Mouse (Mus musculus) liver, embryonic 11.5 days (tissue): ENCODE measurements around the gene Ptms. TPM values are rescaled to one million over a fixed set of nuclear protein-coding genes. Genes with fewer than 3 reads are reported as not detected.

Experiments used
- ATAC-seq: fragments of 200-750 bp; cut with Nextera tagmentation; replicated peaks from 2 replicates; pipeline ENCODE4 v1.8.0; 2017; ENCODE audit warnings: moderate number of reproducible peaks, mild to moderate bottlenecking, moderate TSS enrichment, moderate library complexity; ENCODE audit not compliant: low FRiP score
- DNase-seq: peaks from one replicate; pipeline ENCODE4 v3.0.0-alpha.2; 2017; ENCODE audit warnings: low spot score
- H3K27ac ChIP-seq: fragments of 300-500 bp; sonication (generic); 2 replicates; pipeline ENCODE4 v1.5.1; 2014; ENCODE audit warnings: mild to moderate bottlenecking, low read depth, low read length, control low read depth
- H3K27me3 ChIP-seq: fragments of 300-500 bp; sonication (generic); replicated peaks from 2 replicates; pipeline ENCODE4 v1.6.1; 2014; ENCODE audit warnings: low read length, mixed read lengths; ENCODE audit not compliant: control insufficient read depth, insufficient read depth
- H3K36me3 ChIP-seq: fragments of 300-500 bp; sonication (generic); 2 replicates; pipeline ENCODE4 v1.6.1; 2014; ENCODE audit warnings: mild to moderate bottlenecking, low read length, moderate library complexity, mixed read lengths; ENCODE audit not compliant: control insufficient read depth, insufficient read depth
- H3K4me1 ChIP-seq: fragments of 300-500 bp; sonication (generic); replicated peaks from 2 replicates; pipeline ENCODE4 v1.6.1; 2014; ENCODE audit warnings: low read length, mixed read lengths; ENCODE audit not compliant: control insufficient read depth, insufficient read depth
- H3K4me2 ChIP-seq: fragments of 300-500 bp; sonication (generic); 2 replicates; pipeline ENCODE4 v1.6.1; 2014; ENCODE audit warnings: mild to moderate bottlenecking, control low read depth, moderate library complexity
- H3K4me3 ChIP-seq: fragments of 300-500 bp; sonication (generic); 2 replicates; pipeline ENCODE4 v1.5.1; 2014; ENCODE audit warnings: low read depth, low read length, control low read depth
- H3K9ac ChIP-seq: fragments of 300-500 bp; sonication (generic); 2 replicates; pipeline ENCODE4 v1.6.1; 2014; ENCODE audit warnings: low read depth, low read length, control low read depth
- H3K9me3 ChIP-seq: fragments of 300-500 bp; sonication (generic); 2 replicates; pipeline ENCODE4 v1.6.1; 2016; ENCODE audit warnings: low read length, inconsistent platforms, mixed read lengths; ENCODE audit not compliant: control insufficient read depth
- WGBS: fragments of 180-500 bp; shearing (Covaris S2); extraction: QIAGEN DNeasy Blood & Tissue Kit; methylation state at CpG from one replicate; pipeline ENCODE4 v1.1.7; 2014; 5-methylcytosine and 5-hydroxymethylcytosine counted together
- polyA plus RNA-seq: library from polyadenylated mRNA; unstranded; fragments of >200 nt; fragmentation: Nextera tagmentation; extraction: Ambion mirVana; gene quantifications from 2 replicates; pipeline ENCODE4 v1.2.1, GENCODE M21; 2014

The Ptms gene
- 75.1 and 80.6 TPM in 2 replicates for polyA plus RNA-seq

GRCm38 (mm10) chr6:124919695-124920317 is at the start of gene Ptms:
TSS of gene Ptms (minus strand) at chr6:124920103.
- Histone ChIP-seq H3K4me2 (peak within 1 kb of the TSS; percentile 44), H3K27me3 (peaks cover 37% of the 10 kb centered on the region), H3K9ac (peak within 1 kb of the TSS; percentile 1; the same call in 1 of the 2 replicates), H3K9me3 (no peaks in the 10 kb centered on the region), H3K36me3 (no peaks in the 10 kb centered on the region), H3K4me1 (peaks cover 27% of the 10 kb centered on the region), H3K4me3 (no peak within 1 kb of the TSS), H3K27ac (peak within 1 kb of the TSS; percentile 74)
- WGBS, result 11% methylated on average over 13 of the region's 13 CpGs
- peak; percentile 80 for DNase-seq
- peak; percentile 67 for ATAC-seq

- Histone ChIP-seq H3K27me3 (no peaks in the 10 kb centered on the region), H3K27ac (no peak overlapping the region), H3K9me3 (no peaks in the 10 kb centered on the region; the same call in 1 of the 2 replicates), H3K4me2 (no peak overlapping the region), H3K36me3 (no peaks in the 10 kb centered on the region), H3K9ac (no peak overlapping the region), H3K4me1 (peaks cover 13% of the 10 kb centered on the region), H3K4me3 (no peak overlapping the region)
- ATAC-seq, result no peak
- 70% methylated on average over 4 of the region's 4 CpGs for WGBS
- DNase-seq, result no peak
These were observed 47.9 kb upstream of the Ptms start for GRCm38 (mm10) chr6:124967766-124968165.

GRCm38 (mm10) chr6:124966466-124967118 is 46.7 kb upstream of the Ptms start:
- no peak overlapping the region for H3K27ac ChIP-seq
- H3K36me3 ChIP-seq, result peaks cover 4% of the 10 kb centered on the region; the same call in 1 of the 2 replicates
- ATAC-seq (no peak), DNase-seq (no peak)
- H3K9ac ChIP-seq, result no peak overlapping the region; the same call in 1 of the 2 replicates
- WGBS, result 96% methylated on average over 7 of the region's 7 CpGs
- H3K4me1 ChIP-seq, result peaks cover 13% of the 10 kb centered on the region
- H3K27me3 ChIP-seq, result no peaks in the 10 kb centered on the region
- H3K9me3 ChIP-seq, result no peaks in the 10 kb centered on the region; the same call in 1 of the 2 replicates
- peak overlapping the region; percentile 85 for H3K4me3 ChIP-seq
- H3K4me2 ChIP-seq, result peak overlapping the region; percentile 96

GRCm38 (mm10) chr6:124965747-124966146 is 45.8 kb upstream of the Ptms start:
- Histone ChIP-seq H3K27me3 (no peaks in the 10 kb centered on the region), H3K4me2 (peak overlapping the region; percentile 96), H3K4me1 (peaks cover 13% of the 10 kb centered on the region), H3K27ac (peak overlapping the region; percentile 94), H3K9ac (peak overlapping the region; percentile 94), H3K4me3 (peak overlapping the region; percentile 85), H3K36me3 (peaks cover 8% of the 10 kb centered on the region; the same call in 1 of the 2 replicates), H3K9me3 (no peaks in the 10 kb centered on the region; the same call in 1 of the 2 replicates)
- ATAC-seq, result no peak
- 9% methylated on average over 15 of the region's 15 CpGs for WGBS
- DNase-seq, result no peak

- H3K9ac ChIP-seq, result peak within 1 kb of the TSS; percentile 94
- H3K4me2 ChIP-seq, result peak within 1 kb of the TSS; percentile 96
- peaks cover 12% of the 10 kb centered on the region; the same call in 1 of the 2 replicates for H3K36me3 ChIP-seq
- no peaks in the 10 kb centered on the region; the same call in 1 of the 2 replicates for H3K9me3 ChIP-seq
- H3K4me1 ChIP-seq, result peaks cover 13% of the 10 kb centered on the region
- ATAC-seq (peak; percentile 93), DNase-seq (peak; percentile 97)
- WGBS, result under 1% methylated on average over 68 of the region's 68 CpGs
- peak within 1 kb of the TSS; percentile 94 for H3K27ac ChIP-seq
- H3K4me3 ChIP-seq, result peak within 1 kb of the TSS; percentile 85
- H3K27me3 ChIP-seq, result no peaks in the 10 kb centered on the region
These were observed 45.3 kb upstream of the Ptms start, which contains the start of gene Cops7a for GRCm38 (mm10) chr6:124965088-124965719. TSS of gene Cops7a (minus strand) at chr6:124965538.

- H3K4me3 ChIP-seq, result peak overlapping the region; percentile 85
- H3K4me2 ChIP-seq, result peak overlapping the region; percentile 96
- peak overlapping the region; percentile 94 for H3K9ac ChIP-seq
- 25% methylated on average over 16 of the region's 16 CpGs for whole genome bisulfite sequencing
- peak; percentile 21; the same call in 1 of the 2 replicates for ATAC-seq
- no peak for DNase-seq
- H3K36me3 ChIP-seq, result peaks cover 16% of the 10 kb centered on the region; the same call in 1 of the 2 replicates
- H3K27me3 ChIP-seq, result no peaks in the 10 kb centered on the region
- no peaks in the 10 kb centered on the region; the same call in 1 of the 2 replicates for H3K9me3 ChIP-seq
- peak overlapping the region; percentile 94 for H3K27ac ChIP-seq
- peaks cover 13% of the 10 kb centered on the region for H3K4me1 ChIP-seq
These were observed 44.7 kb upstream of the Ptms start for GRCm38 (mm10) chr6:124964638-124965037.

- Histone ChIP-seq H3K4me2 (no peak overlapping the region), H3K27ac (no peak overlapping the region), H3K4me1 (peaks cover 9% of the 10 kb centered on the region), H3K9me3 (no peaks in the 10 kb centered on the region), H3K4me3 (no peak overlapping the region), H3K27me3 (no peaks in the 10 kb centered on the region), H3K9ac (no peak overlapping the region), H3K36me3 (peaks cover 35% of the 10 kb centered on the region)
- no peak for ATAC-seq
- WGBS, result 91% methylated on average over 12 of the region's 12 CpGs
- no peak for DNase-seq
These were observed 41.1 kb upstream of the Ptms start for GRCm38 (mm10) chr6:124961021-124961420.

- peaks cover 37% of the 10 kb centered on the region for H3K36me3 ChIP-seq
- no peak for ATAC-seq
- WGBS, result 93% methylated on average over 13 of the region's 13 CpGs
These were observed 40.1 kb upstream of the Ptms start for GRCm38 (mm10) chr6:124959960-124960359.

More at GRCm38 (mm10) chr6:124959960-124960359, 40.1 kb upstream of the Ptms start:
- no peak overlapping the region for H3K9ac ChIP-seq
- DNase-seq, result no peak
- no peak overlapping the region for H3K27ac ChIP-seq
- no peaks in the 10 kb centered on the region for H3K9me3 ChIP-seq
- no peaks in the 10 kb centered on the region for H3K27me3 ChIP-seq
- H3K4me2 ChIP-seq, result no peak overlapping the region
- no peak overlapping the region for H3K4me3 ChIP-seq
- peaks cover 8% of the 10 kb centered on the region for H3K4me1 ChIP-seq
